Mouse (Mus musculus) heart, embryonic 16.5 days (tissue): ENCODE data around the gene H2al1d. TPM values are rescaled to one million over a fixed set of nuclear protein-coding genes. Genes with fewer than 3 reads are reported as not detected.

Experiments
- ATAC-seq: fragments of 200-750 bp; cut with Nextera tagmentation; replicated peaks from 2 replicates; pipeline ENCODE4 v1.8.0; 2017; ENCODE audit warnings: moderate number of reproducible peaks; ENCODE audit not compliant: insufficient read depth, low FRiP score; ENCODE audit errors: extremely low read depth
- H3K27ac ChIP-seq: fragments of 300-500 bp; sonication (generic); 2 replicates; pipeline ENCODE4 v1.5.1; 2014; ENCODE audit warnings: mild to moderate bottlenecking, low read length, control low read depth, moderate library complexity
- H3K27me3 ChIP-seq: fragments of 300-500 bp; sonication (generic); 2 replicates; pipeline ENCODE4 v1.6.1; 2014; ENCODE audit warnings: low read length, mixed read lengths; ENCODE audit not compliant: control insufficient read depth, insufficient read depth
- H3K36me3 ChIP-seq: fragments of 300-500 bp; sonication (generic); 2 replicates; pipeline ENCODE4 v1.6.1; 2014; ENCODE audit not compliant: control insufficient read depth, insufficient read depth
- H3K4me1 ChIP-seq: fragments of 300-500 bp; sonication (generic); 2 replicates; pipeline ENCODE4 v1.6.1; 2014; ENCODE audit warnings: low read length, mixed read lengths; ENCODE audit not compliant: control insufficient read depth, insufficient read depth
- H3K4me2 ChIP-seq: fragments of 300-500 bp; sonication (generic); 2 replicates; pipeline ENCODE4 v1.6.1; 2014; ENCODE audit warnings: low read depth, mild to moderate bottlenecking, control low read depth, low read length
- H3K4me3 ChIP-seq: fragments of 300-500 bp; sonication (generic); 2 replicates; pipeline ENCODE4 v1.5.1; 2014; ENCODE audit warnings: mild to moderate bottlenecking, control low read depth, low read length
- H3K9ac ChIP-seq: fragments of 300-500 bp; sonication (generic); 2 replicates; pipeline ENCODE4 v1.6.1; 2014; ENCODE audit warnings: low read length, control low read depth
- H3K9me3 ChIP-seq: fragments of 300-500 bp; sonication (generic); replicated peaks from 2 replicates; pipeline ENCODE4 v1.6.1; 2016; ENCODE audit warnings: low read length; ENCODE audit not compliant: control insufficient read depth
- WGBS: fragments of 180-500 bp; shearing (Covaris S2); extraction: QIAGEN DNeasy Blood & Tissue Kit; methylation state at CpG from one replicate; pipeline ENCODE4 v1.1.7; 2014; 5-methylcytosine and 5-hydroxymethylcytosine counted together
- polyA plus RNA-seq: library from polyadenylated mRNA; unstranded; fragments of >200 nt; fragmentation: Nextera tagmentation; extraction: Ambion mirVana; gene quantifications from 2 replicates; pipeline ENCODE4 v1.2.1, GENCODE M21; 2015

Gene H2al1d
- polyA plus RNA-seq, 1 experiment from 2014 or later = not detected

- WGBS = 63% methylated on average over 9 of the region's 9 CpGs
- Histone ChIP-seq H3K4me3 (no peak overlapping the region), H3K4me1 (no peaks in the 10 kb centered on the region), H3K27me3 (no peaks in the 10 kb centered on the region), H3K4me2 (no peak overlapping the region), H3K9ac (no peak overlapping the region), H3K9me3 (no peaks in the 10 kb centered on the region), H3K36me3 (no peaks in the 10 kb centered on the region), H3K27ac (no peak overlapping the region)
- no peak for ATAC-seq
Measured at GRCm38 (mm10) chrX:11345762-11346161, 37.1 kb downstream of the H2al1d start.

GRCm38 (mm10) chrX:11346756-11347155, 38.1 kb downstream of the H2al1d start:
- H3K4me2 ChIP-seq = no peak overlapping the region
- H3K4me1 ChIP-seq = no peaks in the 10 kb centered on the region
- no peaks in the 10 kb centered on the region for H3K9me3 ChIP-seq
- no peak overlapping the region for H3K27ac ChIP-seq
- H3K9ac ChIP-seq = no peak overlapping the region
- 86% methylated on average over 3 of the region's 3 CpGs for WGBS
- no peak for ATAC-seq
- H3K4me3 ChIP-seq = no peak overlapping the region
- H3K27me3 ChIP-seq = no peaks in the 10 kb centered on the region
- H3K36me3 ChIP-seq = no peaks in the 10 kb centered on the region

Other genes starting within 250 kb of the H2al1d start
- not detected in 2 replicates for gene H2al1a, start 9.6 kb upstream of the H2al1d start, polyA plus RNA-seq
- not detected in 2 replicates for gene H2al1b, start 6.4 kb upstream of the H2al1d start, polyA plus RNA-seq
- gene H2al1c, start 3.2 kb upstream of the H2al1d start, polyA plus RNA-seq = not detected in 2 replicates
- gene H2al1e, start 3.1 kb downstream of the H2al1d start, polyA plus RNA-seq = not detected in 2 replicates
- not detected in 2 replicates for gene H2al1f, start 6.3 kb downstream of the H2al1d start, polyA plus RNA-seq
- gene H2al1g, start 9.4 kb downstream of the H2al1d start, polyA plus RNA-seq = not detected in 2 replicates
- gene H2al1h, start 12.7 kb downstream of the H2al1d start, polyA plus RNA-seq = not detected in 2 replicates
- not detected in 2 replicates for gene H2al1i, start 15.8 kb downstream of the H2al1d start, polyA plus RNA-seq
- gene H2al1j, start 19.0 kb downstream of the H2al1d start, polyA plus RNA-seq = not detected in 2 replicates